Mouse (Mus musculus): ENCODE results near the gene Galnt4. TPM values are rescaled to one million over a fixed set of nuclear protein-coding genes. Genes with fewer than 3 reads are reported as not detected.

The Galnt4 gene
- total RNA-seq, 4 experiments from 2014 or later, result 3.4 to 4.7 (median 3.8) TPM

DNA sequence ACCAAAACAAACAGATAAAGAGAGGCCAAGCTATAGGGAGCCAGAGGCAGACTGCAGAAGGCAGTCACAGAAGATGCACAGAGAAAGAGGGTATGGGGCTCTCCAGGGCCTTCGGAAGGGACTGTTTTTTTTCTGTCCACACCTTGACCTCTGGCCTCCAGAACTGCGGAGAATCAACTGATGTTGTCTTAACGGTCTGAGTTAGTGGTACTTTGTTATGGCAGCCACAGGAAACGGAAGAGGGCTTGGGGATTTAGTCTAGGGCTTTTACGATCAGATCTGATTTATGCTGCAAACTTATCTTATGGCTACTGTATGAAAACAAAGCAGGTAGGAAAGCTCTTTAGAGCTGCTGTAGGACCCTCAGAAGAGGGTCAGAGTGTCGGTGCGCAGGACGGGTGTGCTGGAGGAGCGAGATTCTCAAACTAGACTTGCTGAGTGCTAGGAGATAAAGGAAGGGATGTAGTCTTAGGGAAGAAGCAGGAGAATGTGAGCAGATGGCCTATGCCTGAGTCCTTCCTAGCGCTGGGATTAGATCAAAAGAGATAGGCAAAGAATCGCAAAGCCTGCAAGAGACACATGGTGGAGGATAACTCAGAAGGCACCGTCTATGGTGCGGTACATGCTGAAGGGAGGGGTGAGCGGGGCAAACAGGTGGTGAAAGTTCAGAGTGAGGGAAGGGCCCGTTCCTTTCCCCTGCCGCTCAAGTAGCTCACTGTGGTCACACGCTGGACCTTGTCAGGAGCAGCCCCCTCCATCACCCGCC lies 7.7 kb downstream of the Galnt4 start:
- no peak for DNase-seq (ENCODE audit: low spot score in 2 of 2)

DNA sequence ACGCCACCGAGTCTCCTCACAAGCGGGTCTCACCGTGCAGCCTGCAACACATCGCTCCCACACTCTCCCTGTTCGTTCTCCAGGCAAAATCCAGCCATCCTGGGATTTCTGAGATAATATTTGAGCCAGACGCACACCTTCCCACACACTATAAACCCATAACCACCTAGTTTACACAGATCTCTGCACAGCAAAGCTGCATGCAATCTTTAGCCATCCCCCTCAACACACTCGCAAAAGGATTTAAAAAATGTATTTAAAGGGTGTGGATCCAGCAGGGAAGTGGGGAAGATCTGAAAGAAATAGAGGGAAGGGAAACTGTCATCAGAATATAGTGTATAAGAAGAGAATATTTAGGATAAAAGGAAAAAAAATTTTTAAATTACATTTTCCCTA lies 8.3 kb downstream of the Galnt4 start:
- DNase-seq (ENCODE audit: low spot score in 2 of 2), result no peak

DNA sequence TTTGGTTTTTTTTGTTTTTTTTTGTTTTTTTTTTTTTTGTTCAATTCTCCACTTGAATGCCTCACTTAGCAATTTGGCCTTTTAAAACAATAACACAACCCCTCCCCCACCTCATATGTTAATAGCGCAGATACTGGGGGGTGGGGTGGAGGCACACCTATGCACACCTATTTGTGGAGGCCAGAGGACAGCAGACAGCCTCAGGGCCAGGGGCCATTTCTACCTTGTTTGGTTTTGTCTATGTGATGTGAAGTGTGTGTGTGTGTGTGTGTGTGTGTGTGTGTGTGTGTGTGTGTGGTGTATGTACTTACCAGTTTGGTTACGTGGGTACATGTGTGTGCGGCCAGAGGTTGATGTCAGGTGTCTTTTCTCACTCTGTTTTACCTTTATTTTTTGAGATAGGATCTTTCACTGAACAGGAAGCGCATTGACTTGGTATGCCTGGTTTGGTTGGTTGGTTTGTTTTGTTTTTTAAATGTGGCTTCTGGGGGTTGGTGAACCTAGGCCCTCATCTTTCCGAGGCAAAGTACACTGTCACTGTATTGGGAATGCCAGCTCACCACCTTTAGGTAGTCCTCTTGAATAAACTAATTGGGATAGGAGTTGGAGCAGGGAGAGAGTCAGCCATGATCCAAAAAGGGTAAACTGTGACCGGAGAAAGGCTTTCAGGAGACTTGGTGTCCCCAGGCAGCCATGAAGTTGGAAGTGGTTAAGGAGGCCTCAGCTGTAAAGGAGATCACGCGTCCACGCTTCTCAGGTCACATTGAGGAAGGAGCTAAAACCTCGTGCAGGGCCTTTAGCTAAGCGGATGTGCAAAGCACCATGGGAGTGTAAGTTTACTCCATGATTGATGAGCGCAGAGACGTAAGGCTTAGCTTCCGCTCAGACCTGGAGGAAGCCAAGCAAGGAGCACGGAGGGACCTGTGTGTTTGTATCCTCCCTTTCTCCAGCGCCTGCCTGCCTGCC lies 9.0 kb downstream of the Galnt4 start:
- DNase-seq (ENCODE audit: low spot score in 2 of 2), result no peak

DNA sequence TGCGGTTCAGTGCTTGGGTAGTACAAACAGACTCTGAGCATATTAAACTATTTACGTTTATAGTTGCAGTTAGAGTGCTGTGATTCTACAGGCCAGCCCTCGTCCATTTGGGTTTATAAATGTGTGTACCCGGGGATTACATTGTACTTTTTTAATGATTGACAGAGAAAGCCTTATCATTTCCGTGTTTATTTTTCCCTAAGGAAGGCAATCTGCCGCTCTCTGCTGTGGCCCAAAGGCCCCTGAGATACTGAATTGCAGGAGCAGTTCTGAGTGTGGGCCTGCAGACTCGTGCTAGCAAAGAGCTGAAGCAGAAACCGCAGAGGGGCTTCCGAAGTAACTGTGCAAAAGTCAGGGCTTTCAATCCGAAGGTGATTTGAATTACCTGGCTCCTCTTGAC lies 9.9 kb downstream of the Galnt4 start:
- no peak for DNase-seq (ENCODE audit: low spot score in 2 of 2)

DNA sequence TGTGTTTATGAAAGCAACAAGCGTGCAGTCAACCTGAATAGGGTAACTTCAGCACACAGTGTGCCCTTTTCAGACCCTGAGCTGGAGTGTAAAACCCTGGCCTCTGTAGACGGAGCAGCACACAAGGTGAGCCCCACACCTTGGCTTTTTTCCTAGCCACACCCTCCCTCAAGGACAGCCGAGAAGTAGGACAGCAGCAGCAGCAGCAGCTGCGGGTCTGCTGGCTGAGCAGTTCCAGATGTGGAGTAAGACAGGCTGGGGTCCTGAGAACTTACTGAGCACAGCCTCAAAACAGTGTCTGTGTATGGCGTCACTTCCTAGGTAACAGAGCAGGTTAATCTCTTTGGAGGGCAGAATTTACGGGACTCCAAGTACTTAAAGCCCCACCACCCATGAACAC lies 10.7 kb downstream of the Galnt4 start:
- no peak for DNase-seq (ENCODE audit: low spot score in 2 of 2)

DNA sequence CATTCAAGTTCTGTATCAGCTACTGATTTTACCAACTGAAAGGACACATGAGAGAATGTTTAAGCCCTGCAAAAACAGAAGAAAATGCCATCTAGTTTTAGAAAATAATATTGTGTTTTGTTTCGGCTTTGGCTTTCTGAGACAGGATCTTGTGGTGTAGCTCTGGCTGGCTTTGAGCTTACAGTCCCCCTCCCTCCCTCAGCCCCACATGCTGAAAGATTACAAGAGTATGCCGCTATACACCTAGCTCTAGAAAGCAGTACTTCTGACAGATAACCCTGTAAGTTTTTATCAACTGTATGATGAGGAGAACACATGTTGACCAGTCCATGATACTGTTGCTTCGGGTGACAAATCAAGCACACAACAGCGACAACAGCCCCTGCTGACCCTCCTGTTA lies 11.5 kb downstream of the Galnt4 start:
- no peak for DNase-seq (ENCODE audit: low spot score in 2 of 2)

DNA sequence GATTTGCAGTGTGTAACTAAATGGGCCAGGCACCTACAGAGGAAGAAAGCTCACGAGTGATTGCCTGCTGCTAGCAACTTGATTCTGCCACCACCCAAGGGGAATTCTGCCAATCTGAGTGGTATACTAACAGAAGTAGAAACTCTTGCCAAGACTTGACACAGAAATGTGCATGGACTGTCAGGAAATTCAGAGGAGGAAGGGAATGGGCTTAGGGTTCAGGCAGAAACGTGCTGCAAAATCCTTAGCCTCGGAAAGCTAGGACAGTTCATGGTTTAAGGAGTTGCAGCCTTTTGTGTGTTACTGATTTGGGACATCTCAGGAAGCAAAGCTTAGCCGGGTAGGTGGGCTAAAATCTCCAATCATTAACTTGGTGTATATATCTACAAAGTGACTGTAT lies 18.3 kb downstream of the Galnt4 start, which contains the start of gene Phxr2:
Gene Phxr2, minus strand, starts transcription at position 101 of the 400 bp plus-strand sequence.
- DNase-seq (ENCODE audit: low spot score in 2 of 2), result no peak

DNA sequence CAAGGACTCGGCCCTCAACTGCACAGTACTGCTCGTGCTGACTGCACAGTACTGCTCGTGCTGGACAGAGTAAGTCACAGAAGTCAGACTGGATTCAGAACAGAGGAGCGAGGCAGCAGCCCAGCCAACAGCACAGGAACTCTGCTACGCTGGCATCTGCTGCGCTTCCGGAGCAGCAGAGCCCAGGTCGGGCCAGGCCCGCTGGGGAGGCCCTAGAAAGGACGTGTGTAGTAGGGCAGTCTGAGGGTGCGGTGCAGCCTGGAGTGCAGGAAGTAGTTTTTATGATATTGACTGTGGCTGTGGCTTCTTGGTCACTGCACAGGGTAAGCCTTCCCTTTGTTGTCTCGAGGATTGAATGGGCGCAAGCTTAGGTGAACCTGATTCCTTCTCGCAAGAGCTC lies 19.0 kb downstream of the Galnt4 start:
- no peak for DNase-seq (ENCODE audit: low spot score in 2 of 2)

DNA sequence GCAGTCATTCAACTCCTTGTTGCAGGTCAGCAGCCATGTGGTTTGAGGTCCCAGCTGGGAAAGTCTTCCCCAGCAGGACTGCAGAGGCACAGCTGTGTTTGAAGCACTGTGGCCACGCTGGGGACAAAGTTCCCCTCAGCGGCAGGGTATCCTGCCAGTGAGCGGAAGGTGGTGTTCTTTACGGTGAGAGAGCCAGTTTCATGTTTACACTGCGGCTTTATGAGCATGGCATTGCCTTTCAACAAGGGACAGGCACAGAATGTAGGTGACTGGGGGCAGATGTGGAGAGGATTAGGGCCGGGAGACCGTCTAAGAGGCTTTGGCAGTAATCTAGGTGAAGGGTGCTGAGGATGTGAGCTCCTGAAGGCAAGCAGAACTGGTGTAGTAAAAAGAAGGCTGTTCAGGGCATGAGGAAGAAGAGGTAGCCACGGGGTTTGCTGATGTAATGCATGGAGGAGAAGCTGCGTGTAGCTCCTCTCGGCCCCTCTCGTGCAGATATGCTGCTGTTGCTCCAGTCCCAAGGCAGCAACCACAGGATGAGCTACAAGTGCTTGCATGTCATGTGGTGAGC lies 19.8 kb downstream of the Galnt4 start:
- no peak for DNase-seq (ENCODE audit: low spot score in 2 of 2)

DNA sequence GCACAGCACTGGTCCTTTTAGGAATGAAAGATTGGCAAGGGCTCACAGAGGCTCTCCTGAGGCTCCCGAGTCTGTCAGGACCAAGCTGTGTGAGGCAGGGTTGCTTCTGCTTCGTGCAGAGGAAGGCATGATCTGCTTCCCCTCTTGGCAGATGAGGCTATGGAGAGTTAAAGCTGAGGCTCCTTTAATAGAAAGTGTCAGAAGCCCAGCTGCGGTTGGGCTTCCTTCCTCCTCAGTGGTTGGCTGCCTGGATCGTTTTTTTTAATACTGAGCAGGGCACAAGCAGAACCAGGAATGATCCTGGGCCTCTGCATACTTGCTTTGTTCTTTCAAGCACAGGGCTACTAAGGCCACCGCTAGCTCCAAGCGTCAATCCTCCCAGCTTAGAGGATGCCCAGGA lies 22.7 kb downstream of the Galnt4 start:
- DNase-seq (ENCODE audit: low spot score in 2 of 2), result no peak

DNA sequence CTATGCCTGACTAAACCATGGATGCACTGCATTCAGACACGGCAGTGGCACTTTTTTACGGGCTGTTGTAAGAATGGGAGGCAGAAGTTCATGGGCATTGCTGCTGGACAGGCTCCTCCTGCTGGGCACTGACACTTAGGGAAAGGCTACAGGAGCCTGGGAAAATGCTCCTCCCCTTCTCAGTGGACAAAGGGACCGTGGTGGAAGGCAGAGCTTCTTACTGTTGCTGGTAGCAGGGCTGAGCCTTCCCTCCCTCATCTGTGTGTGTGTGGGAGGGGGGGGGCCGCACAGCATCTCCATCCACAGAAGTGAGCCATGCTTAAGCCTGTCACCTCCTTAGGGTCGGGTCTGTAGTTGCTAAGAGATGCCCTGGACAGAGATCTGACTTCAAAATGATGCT lies 23.3 kb downstream of the Galnt4 start:
- DNase-seq (ENCODE audit: low spot score in 2 of 2), result no peak

DNA sequence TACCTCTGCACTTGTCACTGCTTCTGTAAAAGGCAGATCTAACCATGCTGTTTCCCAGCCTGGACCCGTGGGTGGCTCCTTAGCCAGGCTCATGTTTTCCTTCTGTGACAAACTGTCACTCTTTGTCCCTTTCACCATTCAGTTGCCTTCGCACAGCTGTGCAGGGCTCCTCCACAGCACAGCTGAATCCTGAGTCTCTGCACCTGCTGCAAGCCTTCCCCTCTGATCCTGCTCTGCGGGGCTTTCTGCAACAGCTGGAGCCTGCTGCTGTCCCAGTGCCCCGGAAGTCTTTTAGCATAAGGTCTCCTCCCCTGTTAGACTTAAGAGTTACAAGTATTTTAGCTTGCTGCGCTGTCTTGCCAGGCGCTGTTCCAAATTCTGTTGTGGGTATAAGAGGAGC lies 24.2 kb downstream of the Galnt4 start:
- DNase-seq (ENCODE audit: low spot score in 2 of 2), result peak; percentile 36 to 40

DNA sequence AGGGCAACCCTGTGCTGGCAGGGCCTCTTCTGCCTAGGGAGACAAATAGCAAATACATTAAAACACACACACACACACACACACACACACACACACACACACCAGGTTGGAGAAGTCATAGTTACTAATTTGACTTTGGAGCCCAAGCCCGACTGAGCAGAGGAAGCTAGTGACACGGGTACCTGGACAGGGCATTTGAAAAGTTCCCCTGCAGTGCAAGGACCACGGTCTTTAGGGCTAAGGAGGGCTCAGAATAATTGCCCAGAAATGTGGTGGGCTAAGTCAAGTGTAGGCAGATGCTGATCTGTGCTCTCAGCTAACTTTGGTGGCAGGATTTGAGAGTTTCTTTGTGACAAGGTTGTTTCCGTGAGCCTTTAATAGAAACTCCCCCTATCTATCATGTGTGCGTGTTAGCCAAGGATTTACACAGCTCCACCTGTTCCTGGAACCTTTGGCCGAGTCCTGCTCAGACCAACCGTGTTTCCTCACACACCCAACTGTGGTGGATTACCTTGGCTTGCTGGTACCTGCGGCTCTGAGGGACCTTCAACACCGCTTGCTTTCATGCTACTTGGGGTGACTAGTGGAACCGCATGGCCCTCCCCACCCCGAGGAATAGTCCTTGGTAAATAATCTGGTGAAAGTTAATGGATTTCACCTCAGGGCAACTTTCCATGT lies 24.8 kb downstream of the Galnt4 start:
- DNase-seq (ENCODE audit: low spot score in 2 of 2), result no peak

DNA sequence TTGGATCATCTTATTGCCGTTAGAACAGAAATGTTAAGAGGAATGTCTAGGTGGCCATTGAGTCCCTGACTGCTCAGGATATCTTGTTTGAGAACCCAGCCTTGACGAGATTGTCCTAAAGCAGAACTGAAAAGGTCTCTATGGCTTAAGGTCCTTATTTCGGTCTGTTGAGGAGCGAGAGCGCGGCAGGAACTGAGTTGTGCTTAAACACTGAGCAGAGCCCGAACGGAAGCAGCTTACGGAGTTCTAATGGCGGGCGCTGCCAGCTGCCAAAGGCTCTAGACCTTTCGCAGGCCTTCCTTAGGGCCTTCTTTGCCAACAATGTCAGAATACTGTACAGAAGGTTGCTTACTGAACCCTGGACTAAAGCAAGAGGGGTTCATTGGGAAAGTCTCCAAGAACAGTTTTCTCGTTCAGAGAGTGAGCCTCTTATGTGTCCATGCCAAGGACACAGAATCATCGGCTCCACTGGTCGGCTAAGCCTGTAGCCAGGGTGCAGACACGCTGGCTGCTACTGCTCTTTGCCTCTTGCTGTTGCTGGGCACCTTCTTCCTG lies 25.4 kb downstream of the Galnt4 start:
- DNase-seq (ENCODE audit: low spot score in 2 of 2), result no peak

DNA sequence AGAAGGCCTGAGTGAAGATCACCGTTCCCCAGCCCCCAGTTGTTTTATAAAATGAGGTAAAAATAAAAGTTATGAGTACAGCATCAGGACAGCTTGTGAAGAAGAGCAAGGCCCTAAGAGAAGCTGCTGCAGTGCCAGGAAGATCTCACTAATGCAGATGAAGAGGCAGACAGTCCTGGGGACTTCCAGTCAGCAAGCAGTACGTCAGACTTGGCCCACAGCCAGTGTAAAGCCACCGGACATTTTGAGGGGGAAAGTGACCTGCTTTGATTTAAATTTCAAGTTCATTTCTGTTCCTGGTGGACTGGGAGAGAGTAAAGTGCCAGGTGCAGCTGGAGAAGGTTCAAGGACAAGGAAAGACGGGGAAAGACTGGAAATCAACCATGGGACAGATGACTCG lies 28.4 kb downstream of the Galnt4 start:
- DNase-seq (ENCODE audit: low spot score in 2 of 2), result no peak

DNA sequence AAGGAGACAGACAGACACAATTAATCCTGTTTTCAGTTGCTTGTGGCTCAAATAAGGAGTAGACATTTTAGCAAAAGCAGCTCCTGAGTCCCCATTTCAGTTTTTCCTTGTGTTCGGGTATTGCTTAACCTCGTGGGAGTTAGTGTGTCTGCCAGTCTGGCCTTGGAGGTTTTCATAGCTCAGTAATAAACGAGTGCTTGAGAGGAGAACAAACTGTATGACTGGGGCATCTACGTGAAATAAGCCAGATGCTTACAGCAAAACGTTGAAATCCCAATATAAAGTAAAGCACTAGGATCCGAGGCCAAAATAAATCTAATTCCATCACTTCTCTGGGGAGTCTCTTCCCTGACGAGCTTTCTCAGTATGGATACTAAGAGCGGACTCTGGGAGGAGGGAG lies 37.7 kb downstream of the Galnt4 start:
- DNase-seq (ENCODE audit: low spot score in 2 of 2), result no peak

DNA sequence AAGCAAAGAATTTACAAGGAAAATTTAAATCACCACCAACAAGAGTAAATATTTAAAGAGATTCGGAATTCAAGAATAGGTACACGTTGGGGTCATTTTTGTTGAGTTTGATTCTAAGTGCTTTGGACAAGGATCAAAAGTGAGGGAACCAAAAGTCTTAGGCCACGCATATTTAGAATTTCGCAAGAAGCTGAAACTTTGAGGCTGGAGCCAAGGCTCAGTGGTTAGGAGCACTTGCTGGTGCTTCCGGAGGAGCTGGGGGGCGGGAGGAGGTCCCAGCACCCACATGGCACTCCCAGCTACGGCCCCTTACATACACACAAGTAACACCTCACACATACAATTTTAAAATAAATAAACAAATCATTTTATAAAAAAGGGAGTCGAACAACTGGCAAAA lies 38.6 kb downstream of the Galnt4 start:
- DNase-seq (ENCODE audit: low spot score in 2 of 2), result no peak

DNA sequence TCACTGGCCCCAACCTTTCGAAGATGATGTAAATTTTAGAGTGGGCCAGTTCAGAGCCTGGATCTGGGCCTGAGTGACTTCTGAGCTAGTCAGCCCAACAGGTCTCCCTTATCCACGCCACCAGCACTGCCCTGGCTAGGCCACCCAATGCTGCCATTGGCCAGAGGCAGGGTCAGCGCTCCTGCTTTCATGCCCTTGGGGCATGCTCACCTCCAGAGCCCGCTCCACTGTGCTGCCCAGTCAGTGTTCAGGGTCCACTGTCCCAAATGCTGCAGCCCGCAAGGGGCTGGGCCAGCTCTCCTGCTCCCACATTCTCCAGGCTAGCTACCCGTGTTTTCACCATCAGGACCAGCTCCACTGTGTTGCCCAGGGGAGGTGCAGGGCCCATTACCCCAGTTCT lies 42.1 kb downstream of the Galnt4 start:
- DNase-seq (ENCODE audit: low spot score in 2 of 2), result no peak

DNA sequence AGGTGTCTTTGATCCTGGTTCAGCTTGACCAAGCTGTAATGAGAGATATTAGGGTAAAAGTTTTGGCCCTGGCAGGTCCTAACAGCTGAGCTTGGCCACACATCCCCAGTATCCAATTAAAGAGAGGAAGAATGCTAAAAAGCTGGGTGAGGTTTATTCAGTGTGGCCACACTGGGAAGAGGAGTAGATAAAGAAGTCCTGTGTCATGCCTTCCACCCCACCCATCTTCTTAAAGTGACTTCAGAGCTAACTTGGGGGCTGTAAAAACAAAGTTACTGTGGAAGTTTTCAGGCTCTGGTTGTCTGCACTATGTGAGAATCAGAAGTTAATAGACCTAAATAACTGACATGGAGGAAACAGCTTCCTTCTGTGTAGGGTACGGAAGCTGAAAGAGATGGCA lies 43.6 kb downstream of the Galnt4 start:
- DNase-seq (ENCODE audit: low spot score in 2 of 2), result no peak

DNA sequence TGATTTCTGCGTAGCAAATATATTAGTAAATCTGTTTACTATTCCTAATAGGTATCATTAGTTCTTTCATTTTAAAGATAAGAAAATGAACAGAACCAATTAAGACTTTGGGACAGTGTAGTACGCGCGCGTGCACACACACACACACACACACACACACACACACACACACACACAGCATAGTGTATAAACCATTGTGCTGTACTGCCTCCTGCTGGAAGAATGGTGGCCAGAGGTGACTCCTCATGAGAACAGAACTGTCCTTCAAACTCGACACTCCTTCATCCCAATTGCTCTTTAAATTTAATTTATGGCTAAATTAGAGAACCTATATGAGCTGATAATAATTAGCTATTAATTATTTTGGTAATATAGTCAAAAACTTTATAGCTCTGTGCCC lies 44.1 kb downstream of the Galnt4 start:
- no peak for DNase-seq (ENCODE audit: low spot score in 2 of 2)

DNA sequence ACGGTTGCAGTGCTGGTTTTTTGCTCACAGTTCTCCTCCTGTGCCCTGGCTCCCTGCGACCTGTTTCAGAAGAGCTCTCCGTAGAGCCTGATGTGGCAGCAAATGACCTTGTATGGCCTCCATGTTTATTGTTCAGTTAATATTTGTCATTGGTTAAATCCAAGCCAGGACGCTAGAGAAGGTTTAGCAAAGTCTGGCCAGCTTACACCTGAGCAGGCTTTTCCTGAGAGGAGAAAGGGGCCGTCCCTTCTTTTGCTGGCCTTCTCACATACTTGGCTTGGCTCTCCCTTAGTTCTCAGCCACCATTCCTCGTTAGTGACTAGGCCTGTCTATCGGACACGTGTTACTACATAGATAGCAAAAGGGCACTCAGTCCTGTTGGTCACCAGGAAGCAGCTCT lies 46.7 kb downstream of the Galnt4 start:
- no peak for DNase-seq (ENCODE audit: low spot score in 2 of 2)

All from layer of hippocampus, adult 8-10 months (tissue).